Mouse (Mus musculus) gastrocnemius, adult 2 months (tissue): ENCODE measurements around the gene Olfr414. TPM values are rescaled to one million over a fixed set of nuclear protein-coding genes. Genes with fewer than 3 reads are reported as not detected.

Experiments
- DNase-seq: peaks from one replicate; pipeline ENCODE4 v3.0.0; 2022
- H3K27ac ChIP-seq: fragments of 200-600 bp; 2 replicates; pipeline ENCODE4 v1.8.1; 2022; ENCODE audit warnings: mild to moderate bottlenecking
- H3K4me3 ChIP-seq: fragments of 200-600 bp; 2 replicates; pipeline ENCODE4 v1.8.1; 2022; ENCODE audit warnings: mild to moderate bottlenecking, moderate library complexity
- CTCF ChIP-seq: fragments of 200-600 bp; IDR thresholded peaks from 2 replicates; pipeline ENCODE4 v1.8.1; 2022; ENCODE audit warnings: antibody characterized with exemption, mild to moderate bottlenecking, moderate library complexity
- intact Hi-C: fragments of 180-260 bp; cut with DNase I; formaldehyde crosslinking; loops from one replicate; pipeline ENCODE4 v1.15.1; 2025
- long read RNA-seq, 2 experiments: library from polyadenylated mRNA; stranded (forward); transcript quantifications; one replicate each; pipeline ENCODE4 v2.0.0; 2021
- total RNA-seq, 2 experiments: library from RNA; stranded (reverse); gene quantifications; 2 replicates each; pipeline ENCODE4 v1.2.3; 2021

Olfr414 gene
- not detected for total RNA-seq
- long read RNA-seq, experiment 1 = 0 reads
- long read RNA-seq, experiment 2 = 0 reads

DNA sequence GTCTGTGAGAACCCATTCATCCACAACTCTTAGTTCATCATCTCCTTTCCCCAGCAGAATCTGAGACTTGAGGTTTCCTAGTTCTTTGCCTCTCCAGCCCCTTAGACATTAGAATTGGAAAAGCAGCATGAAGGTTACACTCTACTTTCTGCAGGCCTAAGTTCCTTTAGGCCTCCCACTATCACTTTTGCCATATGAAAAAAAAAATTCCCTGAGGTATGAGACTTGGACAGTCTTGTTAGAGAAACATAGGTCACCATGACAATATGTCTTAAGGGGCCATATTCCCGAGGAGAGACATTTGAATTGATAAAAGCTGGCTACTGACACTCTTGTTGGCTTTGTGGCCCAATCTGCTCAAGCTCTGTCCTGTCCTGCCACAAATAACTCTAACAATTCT is at the start of gene Olfr414:
Gene Olfr414 (plus strand): TSS at position 301 of the 400 bp plus-strand sequence.
- no peak for TF ChIP-seq CTCF
- DNase-seq = no peak
- Histone ChIP-seq H3K4me3 (no peak within 1 kb of the TSS), H3K27ac (no peak within 1 kb of the TSS)
- intact Hi-C loops = no loop called here

DNA sequence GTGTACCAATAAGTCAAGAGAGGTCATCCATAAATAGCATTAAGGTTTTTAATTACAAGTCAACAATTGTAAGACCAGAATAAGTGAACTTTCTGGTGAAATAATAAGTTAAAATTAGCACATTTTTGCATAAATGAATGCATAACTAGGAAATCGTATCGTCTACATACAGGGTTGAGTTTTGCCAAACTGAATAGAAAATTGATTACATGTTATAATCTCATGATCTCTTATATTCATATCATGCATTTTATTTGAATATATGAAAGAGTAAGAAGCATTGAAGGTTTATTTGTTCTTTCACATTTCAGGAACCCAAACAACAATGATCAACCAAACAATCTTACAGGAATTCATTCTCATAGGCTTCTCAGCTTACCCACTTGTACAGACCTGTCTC is 33.1 kb upstream of the Olfr414 start, which contains the start of gene Olfr248:
Gene Olfr248 (plus strand): TSS at position 301 of the 400 bp plus-strand sequence.
- TF ChIP-seq CTCF = no peak
- DNase-seq = no peak
- H3K27ac ChIP-seq = no peak within 1 kb of the TSS
- H3K4me3 ChIP-seq = no peak within 1 kb of the TSS
- intact Hi-C loops = no loop called here

- intact Hi-C loops = no loop called here
- no peak for DNase-seq
These were observed 905 bp upstream of the Olfr414 start for GRCm38 (mm10) chr1:174422959-174423358.

GRCm38 (mm10) chr1:174426180-174426986 is 2.5 kb downstream of the Olfr414 start:
- DNase-seq = no peak
- intact Hi-C loops = no loop called here
- no peak for TF ChIP-seq CTCF
- no peak overlapping the region for H3K4me3 ChIP-seq
- H3K27ac ChIP-seq = no peak overlapping the region

More at GRCm38 (mm10) chr1:174422959-174423358, 905 bp upstream of the Olfr414 start:
- Histone ChIP-seq H3K27ac (no peak overlapping the region), H3K4me3 (no peak overlapping the region)
- TF ChIP-seq CTCF = no peak

DNA sequence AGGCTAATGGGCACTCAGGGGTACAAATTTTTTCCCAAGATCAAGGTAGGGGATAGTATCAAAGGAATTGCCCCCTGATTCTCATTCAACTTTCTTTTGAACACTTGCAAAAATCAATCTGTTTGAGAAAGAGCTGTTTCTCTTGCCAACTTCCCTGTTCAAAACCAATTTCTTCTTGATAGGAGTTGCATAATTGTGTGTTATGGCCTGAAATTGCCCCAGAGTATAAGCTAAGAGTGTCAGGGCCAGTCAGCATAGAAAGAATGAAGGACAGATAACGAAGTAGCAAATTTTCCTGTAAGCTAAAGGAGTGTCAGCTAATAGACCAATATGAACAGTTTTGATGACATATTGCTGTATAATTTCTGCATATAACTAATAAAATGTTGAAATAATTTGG is 3.5 kb downstream of the Olfr414 start:
- DNase-seq = no peak
- Histone ChIP-seq H3K27ac (no peak overlapping the region), H3K4me3 (no peak overlapping the region)
- no peak for TF ChIP-seq CTCF
- intact Hi-C loops = no loop called here

GRCm38 (mm10) chr1:174428407-174428806 is 4.5 kb downstream of the Olfr414 start:
- Histone ChIP-seq H3K27ac (no peak overlapping the region), H3K4me3 (no peak overlapping the region)
- intact Hi-C loops = no loop called here
- DNase-seq = no peak
- TF ChIP-seq CTCF = no peak

- intact Hi-C loops = no loop called here
- DNase-seq = no peak
- Histone ChIP-seq H3K4me3 (no peak overlapping the region), H3K27ac (no peak overlapping the region)
- no peak for TF ChIP-seq CTCF
These were observed 10.3 kb downstream of the Olfr414 start for GRCm38 (mm10) chr1:174434121-174434520.

DNA sequence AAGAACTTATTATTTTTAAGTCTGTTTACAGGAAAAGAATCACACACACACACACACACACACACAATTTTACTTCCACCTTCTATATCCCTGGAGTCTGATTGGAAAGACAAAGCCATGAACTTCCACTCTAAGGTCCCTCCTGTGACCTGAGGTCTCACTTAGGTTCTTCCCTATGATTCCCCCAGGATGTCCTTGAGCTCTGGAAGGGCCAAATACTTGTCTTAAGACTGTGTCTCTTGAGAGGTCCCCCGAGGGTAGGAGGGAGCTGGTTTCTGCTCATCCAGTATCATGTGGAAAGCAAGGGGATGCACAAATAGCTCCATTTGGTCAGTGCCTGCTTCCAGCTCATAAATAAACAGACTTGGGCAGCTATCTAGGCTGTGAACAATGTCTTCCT is 17.9 kb downstream of the Olfr414 start, which contains the start of gene Olfr220:
Gene Olfr220 (plus strand): TSS at position 301 of the 400 bp plus-strand sequence.
- Histone ChIP-seq H3K4me3 (no peak within 1 kb of the TSS), H3K27ac (no peak within 1 kb of the TSS)
- intact Hi-C loops = no loop called here
- no peak for DNase-seq
- no peak for TF ChIP-seq CTCF

DNA sequence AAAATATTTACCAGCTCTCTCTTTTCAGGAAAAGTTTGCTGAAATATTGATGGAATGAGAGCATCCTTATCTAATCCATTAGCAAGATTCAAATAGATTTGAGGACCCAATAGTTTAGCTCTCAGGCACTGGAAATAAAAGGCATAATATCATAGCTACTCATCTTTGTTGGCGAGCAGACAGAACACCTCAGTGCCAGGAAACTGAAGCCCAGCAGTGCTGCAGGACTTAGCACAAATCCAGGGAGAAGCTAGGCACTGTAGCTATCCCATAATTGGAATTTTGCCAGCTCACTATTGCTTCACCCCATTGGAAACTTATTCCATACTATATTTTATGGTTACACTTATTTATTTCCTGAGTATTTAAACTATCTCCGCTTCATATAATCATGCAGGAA is 31.2 kb downstream of the Olfr414 start:
- H3K4me3 ChIP-seq = no peak overlapping the region
- intact Hi-C loops = no loop called here
- TF ChIP-seq CTCF = no peak

GRCm38 (mm10) chr1:174465385-174465784 is 41.5 kb downstream of the Olfr414 start:
- intact Hi-C loops = loop anchor here (5.0 kb wide), 2 partner anchors 298 to 1008 kb away; no protein-coding TSS in a partner anchor
- no peak for TF ChIP-seq CTCF
- H3K4me3 ChIP-seq = no peak overlapping the region

More for the DNA sequence above, 31.2 kb downstream of the Olfr414 start:
- H3K27ac ChIP-seq = no peak overlapping the region
- DNase-seq = no peak

DNA sequence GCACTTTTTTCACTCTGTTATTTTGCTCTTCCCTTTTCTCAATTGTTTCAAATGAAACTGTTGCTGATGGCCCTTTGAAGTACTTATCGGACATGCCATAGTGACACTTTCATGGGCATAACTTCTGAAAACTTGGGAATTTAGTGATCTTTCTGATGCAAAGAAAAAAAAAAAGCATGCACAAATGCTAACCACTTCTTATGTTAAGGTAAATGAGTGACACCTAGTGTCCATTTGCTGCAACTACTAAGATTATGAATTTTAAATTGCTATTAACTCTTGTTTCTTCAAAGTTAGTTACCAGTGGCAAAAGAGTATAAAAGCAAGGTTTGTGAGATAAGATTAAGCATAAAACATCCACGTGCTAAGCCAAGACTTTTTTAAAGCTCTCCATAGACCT is 42.4 kb downstream of the Olfr414 start:
- no peak overlapping the region for H3K4me3 ChIP-seq
- DNase-seq = no peak
- H3K27ac ChIP-seq = no peak overlapping the region
- TF ChIP-seq CTCF = peak; percentile 58
- intact Hi-C loops = loop anchor here (5.0 kb wide), 2 partner anchors 299 to 1009 kb away; no protein-coding TSS in a partner anchor

More at GRCm38 (mm10) chr1:174465385-174465784, 41.5 kb downstream of the Olfr414 start:
- H3K27ac ChIP-seq = no peak overlapping the region
- no peak for DNase-seq

- DNase-seq = no peak
- peak; percentile 67 for TF ChIP-seq CTCF
- Histone ChIP-seq H3K27ac (no peak overlapping the region), H3K4me3 (no peak overlapping the region)
- intact Hi-C loops = loop anchor here (5.0 kb wide), 3 partner anchors 83 to 1012 kb away; no protein-coding TSS in a partner anchor
These were observed 45.9 kb downstream of the Olfr414 start for GRCm38 (mm10) chr1:174469736-174470135.

DNA sequence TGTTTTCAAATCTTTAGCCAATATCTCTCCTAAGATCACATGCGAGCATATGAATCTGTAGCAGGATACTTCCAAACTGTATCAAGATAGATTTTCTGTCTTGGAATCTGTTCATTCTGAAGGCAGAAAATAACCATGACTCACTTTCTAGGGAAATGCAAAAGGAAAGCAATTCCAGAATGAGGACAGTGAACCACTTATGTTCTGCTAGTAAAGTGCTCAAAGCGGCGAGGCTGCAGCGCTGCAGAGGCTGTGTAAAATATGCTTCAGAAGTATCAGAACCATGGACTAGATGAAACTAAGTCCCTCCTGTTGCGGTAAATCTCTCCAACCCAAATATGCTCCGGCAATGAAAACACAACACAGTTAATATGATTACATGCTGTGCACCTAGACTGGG is 58.7 kb downstream of the Olfr414 start:
- TF ChIP-seq CTCF = no peak
- Histone ChIP-seq H3K27ac (no peak overlapping the region), H3K4me3 (no peak overlapping the region)
- no peak for DNase-seq
- intact Hi-C loops = no loop called here

Other genes with a start within 250 kb of the Olfr414 start
- not detected for gene Olfr419, start 172.0 kb upstream of the Olfr414 start, total RNA-seq
- not detected for gene Mptx1, start 93.5 kb upstream of the Olfr414 start, total RNA-seq
- not detected for gene Olfr417, start 58.9 kb upstream of the Olfr414 start, total RNA-seq
- gene Olfr248, start 33.0 kb upstream of the Olfr414 start, total RNA-seq = not detected
- gene Olfr220, start 18.0 kb downstream of the Olfr414 start, total RNA-seq = not detected
- gene Fmn2, start 77.8 kb downstream of the Olfr414 start, total RNA-seq = under 1 TPM; 0.26 to 0.28 TPM